ENCODE assay signal across 13 mouse cellular contexts in genomic region chr12:80147563-80148214, GRCm38 (mm10). TPM values are rescaled to one million over a fixed set of nuclear protein-coding genes. Genes with fewer than 3 reads are reported as not detected.
A peak's percentile ranks its signal among the peaks of the same experiment; 100 is the strongest.
DNase-seq lines count a peak whose midpoint lies in the region; ATAC-seq lines count a peak whose summit lies in the region.
"Had no signal": no experiment of that assay in that cellular context is flagged by ENCODE, and none has a peak within 500 bp of the region (broad histone marks: within the 10 kb centered on the region; RNA-seq: fewer than 3 reads in every experiment).

No protein-coding gene starts in this region.

- H3K4me3 ChIP-seq in forebrain, embryonic 10.5 days = no peak overlapping the region
- no peak overlapping the region for H3K4me3 ChIP-seq in forebrain, embryonic 15.5 days
- H3K4me3 ChIP-seq in kidney, embryonic 15.5 days (replicated peaks) = no peak overlapping the region
- no peak overlapping the region for H3K4me3 ChIP-seq in intestine, embryonic 15.5 days (replicated peaks)
- H3K4me3 ChIP-seq: left cerebral cortex, adult 2 months; limb, embryonic 13.5 days had no signal

- 89% methylated on average over 11 of the region's 11 CpGs for WGBS in forebrain, embryonic 10.5 days
- WGBS in forebrain, embryonic 15.5 days = 87% methylated on average over 11 of the region's 11 CpGs
- WGBS in kidney, embryonic 15.5 days = 86% methylated on average over 11 of the region's 11 CpGs
- WGBS in intestine, embryonic 15.5 days = 80% methylated on average over 11 of the region's 11 CpGs

- no peak for DNase-seq in forebrain, embryonic 10.5 days (ENCODE audit: extremely low spot score, low spot score)
- no peak for DNase-seq in kidney, adult 8-10 months
- peak; percentile 78 for DNase-seq in A20 (ENCODE audit: low read depth, low spot score)
- no peak for DNase-seq in cerebellum, adult 11-12 months
- DNase-seq: kidney, postnatal 10 days had no signal

- no peaks in the 10 kb centered on the region for H3K27me3 ChIP-seq in forebrain, embryonic 10.5 days (ENCODE audit: poor library complexity, severe bottlenecking)
- H3K27me3 ChIP-seq in forebrain, embryonic 15.5 days = no peaks in the 10 kb centered on the region
- no peaks in the 10 kb centered on the region for H3K27me3 ChIP-seq in kidney, embryonic 15.5 days
- H3K27me3 ChIP-seq in intestine, embryonic 15.5 days (replicated peaks) = no peaks in the 10 kb centered on the region
- H3K27me3 ChIP-seq: limb, embryonic 13.5 days; Patski had no signal

- peak overlapping the region; percentile 78 for H3K27ac ChIP-seq in forebrain, embryonic 10.5 days
- H3K27ac ChIP-seq in forebrain, embryonic 15.5 days (replicated peaks) = no peak overlapping the region
- H3K27ac ChIP-seq in kidney, embryonic 15.5 days = peak overlapping the region; percentile 42; the same call in 1 of the 2 replicates
- H3K27ac ChIP-seq in intestine, embryonic 15.5 days = peak overlapping the region; percentile 19; the same call in 1 of the 2 replicates
- H3K27ac ChIP-seq: hindbrain, embryonic 14.5 days; left cerebral cortex, adult 2 months had no signal

- no peak overlapping the region for H3K4me2 ChIP-seq in forebrain, embryonic 15.5 days (replicated peaks)
- H3K4me2 ChIP-seq in kidney, embryonic 15.5 days = no peak overlapping the region
- H3K4me2 ChIP-seq in intestine, embryonic 15.5 days (replicated peaks) = no peak overlapping the region
- H3K4me2 ChIP-seq: hindbrain, embryonic 14.5 days; limb, embryonic 13.5 days had no signal

- ATAC-seq in forebrain, embryonic 15.5 days (replicated peaks) = no peak
- ATAC-seq in kidney, embryonic 15.5 days (replicated peaks; ENCODE audit: low FRiP score) = no peak
- no peak for ATAC-seq in intestine, embryonic 15.5 days
- no peak for ATAC-seq in activated CD4-positive, CD25-positive, alpha-beta regulatory T cell, adult 4 months
- ATAC-seq: Patski had no signal

- no peak overlapping the region for H3K9ac ChIP-seq in forebrain, embryonic 15.5 days (replicated peaks)
- H3K9ac ChIP-seq in kidney, embryonic 15.5 days = no peak overlapping the region
- H3K9ac ChIP-seq in intestine, embryonic 15.5 days = no peak overlapping the region
- H3K9ac ChIP-seq: hindbrain, embryonic 14.5 days; limb, embryonic 13.5 days had no signal

- H3K36me3 ChIP-seq in forebrain, embryonic 10.5 days (replicated peaks) = no peaks in the 10 kb centered on the region
- H3K36me3 ChIP-seq in forebrain, embryonic 15.5 days = no peaks in the 10 kb centered on the region
- no peaks in the 10 kb centered on the region for H3K36me3 ChIP-seq in kidney, embryonic 15.5 days
- no peaks in the 10 kb centered on the region for H3K36me3 ChIP-seq in intestine, embryonic 15.5 days
- H3K36me3 ChIP-seq: limb, embryonic 13.5 days had no signal

- peaks cover 8% of the 10 kb centered on the region for H3K9me3 ChIP-seq in forebrain, embryonic 10.5 days
- no peaks in the 10 kb centered on the region for H3K9me3 ChIP-seq in forebrain, embryonic 15.5 days
- no peaks in the 10 kb centered on the region for H3K9me3 ChIP-seq in kidney, embryonic 15.5 days (replicated peaks)
- H3K9me3 ChIP-seq in intestine, embryonic 15.5 days = no peaks in the 10 kb centered on the region

- peaks cover 36% of the 10 kb centered on the region for H3K4me1 ChIP-seq in forebrain, embryonic 10.5 days
- H3K4me1 ChIP-seq in forebrain, embryonic 15.5 days = peaks cover 12% of the 10 kb centered on the region
- H3K4me1 ChIP-seq in kidney, embryonic 15.5 days = peaks cover 23% of the 10 kb centered on the region
- H3K4me1 ChIP-seq in intestine, embryonic 15.5 days (replicated peaks) = peaks cover 2% of the 10 kb centered on the region; the same call in 1 of the 2 replicates

RNA-seq across cellular contexts. Expression of gene Zfp36l1, which starts 34.9 kb away (rescaled TPM):
- 121 and 129 TPM in 2 replicates for polyA plus RNA-seq in forebrain, embryonic 10.5 days (2016; fragmentation: Nextera tagmentation; extraction: Ambion mirVana)
- 28.2 and 35.3 TPM in 2 replicates for polyA plus RNA-seq in forebrain, embryonic 15.5 days (2015; fragmentation: Nextera tagmentation; extraction: Ambion mirVana)
- 136 and 154 TPM in 2 replicates for polyA plus RNA-seq in kidney, embryonic 15.5 days (2015; fragmentation: Nextera tagmentation; extraction: Ambion mirVana)
- 95.8 and 107 TPM in 2 replicates for polyA plus RNA-seq in intestine, embryonic 15.5 days (2015; fragmentation: Nextera tagmentation; extraction: Ambion mirVana)
- 100 to 1,000 TPM; 109 to 180 TPM for polyA plus RNA-seq in activated CD4-positive, CD25-positive, alpha-beta regulatory T cell, adult 4 months (2017; shearing (Covaris generic))
